Mouse (Mus musculus) olfactory bulb, adult 2 months (tissue): ENCODE data around the gene Morc4. TPM values are rescaled to one million over a fixed set of nuclear protein-coding genes. Genes with fewer than 3 reads are reported as not detected.

Source experiments
- H3K27ac ChIP-seq: fragments of 200-500 bp; 2 replicates; pipeline ENCODE4 v1.5.1; 2012; ENCODE audit warnings: low read depth, low read length; ENCODE audit not compliant: insufficient read depth
- H3K4me1 ChIP-seq: fragments of 200-500 bp; 2 replicates; pipeline ENCODE4 v1.6.1; 2012; ENCODE audit warnings: low read length; ENCODE audit not compliant: control insufficient read depth, insufficient read depth
- H3K4me3 ChIP-seq: fragments of 200-500 bp; 2 replicates; pipeline ENCODE4 v1.5.1; 2012; ENCODE audit warnings: mild to moderate bottlenecking, low read depth, low read length, moderate library complexity; ENCODE audit not compliant: insufficient read depth
- CTCF ChIP-seq: fragments of 200-500 bp; IDR thresholded peaks from 2 replicates; pipeline ENCODE4 v1.5.1; 2012; ENCODE audit warnings: low read depth, mild to moderate bottlenecking, low read length, moderate library complexity; ENCODE audit not compliant: insufficient read depth
- POLR2A ChIP-seq: fragments of 200-500 bp; IDR thresholded peaks from 2 replicates; pipeline ENCODE4 v1.6.1; 2012; ENCODE audit warnings: mild to moderate bottlenecking, low read depth, low read length, moderate library complexity; ENCODE audit not compliant: insufficient read depth
- WGBS: fragments of 180-500 bp; shearing (Covaris S2); methylation state at CpG from one replicate; pipeline ENCODE4 v1.1.7; 2018; 5-methylcytosine and 5-hydroxymethylcytosine counted together
- polyA plus RNA-seq: library from polyadenylated mRNA; stranded (reverse); fragments of >200 nt; gene quantifications from 2 replicates; pipeline ENCODE4 v1.2.4, GENCODE M21; 2012; ENCODE audit warnings: low replicate concordance; ENCODE audit not compliant: missing spikeins, insufficient read depth, insufficient read length

Morc4 gene
- polyA plus RNA-seq, 1 experiment = not detected

- no peak overlapping the region for H3K4me3 ChIP-seq
- H3K27ac ChIP-seq = no peak overlapping the region
- 0 out of 2 replicates have a peak, but pooled peaks cover 2% of the 10 kb centered on the region for H3K4me1 ChIP-seq
- no peak for TF ChIP-seq CTCF
- no peak for TF ChIP-seq POLR2A
- 72% methylated on average over 3 of the region's 3 CpGs for WGBS
Observed at GRCm38 (mm10) chrX:139812636-139813298, 58.7 kb downstream of the Morc4 start.

- no peak for TF ChIP-seq POLR2A
- WGBS = 68% methylated on average over 10 of the region's 10 CpGs
- 0 out of 2 replicates have a peak, but pooled peaks cover 2% of the 10 kb centered on the region for H3K4me1 ChIP-seq
- no peak overlapping the region for H3K27ac ChIP-seq
- no peak overlapping the region for H3K4me3 ChIP-seq
Observed at GRCm38 (mm10) chrX:139808501-139808900, 63.0 kb downstream of the Morc4 start.

GRCm38 (mm10) chrX:139808085-139808484, 63.4 kb downstream of the Morc4 start:
- no peak overlapping the region for H3K27ac ChIP-seq
- WGBS = 65% methylated on average over 4 of the region's 4 CpGs
- TF ChIP-seq CTCF (no peak), POLR2A (no peak)
- 0 out of 2 replicates have a peak, but pooled peaks cover 2% of the 10 kb centered on the region for H3K4me1 ChIP-seq
- H3K4me3 ChIP-seq = no peak overlapping the region

GRCm38 (mm10) chrX:139807391-139807790, 64.1 kb downstream of the Morc4 start:
- H3K4me1 ChIP-seq = 0 out of 2 replicates have a peak, but pooled peaks cover 2% of the 10 kb centered on the region
- no peak overlapping the region for H3K27ac ChIP-seq
- WGBS = 74% methylated on average over 2 of the region's 2 CpGs
- no peak for TF ChIP-seq CTCF
- no peak for TF ChIP-seq POLR2A
- H3K4me3 ChIP-seq = no peak overlapping the region

GRCm38 (mm10) chrX:139805918-139806317, 65.6 kb downstream of the Morc4 start:
- WGBS = 98% methylated on average over 4 of the region's 4 CpGs
- no peak overlapping the region for H3K27ac ChIP-seq
- TF ChIP-seq CTCF (no peak), POLR2A (no peak)
- H3K4me3 ChIP-seq = no peak overlapping the region
- H3K4me1 ChIP-seq = 0 out of 2 replicates have a peak, but pooled peaks cover 2% of the 10 kb centered on the region

GRCm38 (mm10) chrX:139803028-139803427, 68.4 kb downstream of the Morc4 start:
- WGBS = 81% methylated on average over 2 of the region's 2 CpGs
- H3K4me3 ChIP-seq = no peak overlapping the region

GRCm38 (mm10) chrX:139800406-139800878, 71.0 kb downstream of the Morc4 start, which contains the start of gene Cldn2:
TSS of gene Cldn2 (plus strand) at chrX:139800828.
- WGBS = 75% methylated on average over 8 of the region's 8 CpGs
- Histone ChIP-seq H3K4me3 (no peak within 1 kb of the TSS), H3K27ac (no peak within 1 kb of the TSS), H3K4me1 (no peaks in the 10 kb centered on the region)
- TF ChIP-seq POLR2A = no peak
- TF ChIP-seq CTCF = no peak

More at GRCm38 (mm10) chrX:139803028-139803427, 68.4 kb downstream of the Morc4 start:
- H3K27ac ChIP-seq = no peak overlapping the region
- no peaks in the 10 kb centered on the region for H3K4me1 ChIP-seq
- TF ChIP-seq POLR2A = no peak
- no peak for TF ChIP-seq CTCF

GRCm38 (mm10) chrX:139799953-139800352, 71.5 kb downstream of the Morc4 start:
- H3K27ac ChIP-seq = no peak overlapping the region
- no peaks in the 10 kb centered on the region for H3K4me1 ChIP-seq
- WGBS = 82% methylated on average over 3 of the region's 3 CpGs
- no peak for TF ChIP-seq POLR2A
- TF ChIP-seq CTCF = no peak
- no peak overlapping the region for H3K4me3 ChIP-seq

GRCm38 (mm10) chrX:139797875-139798274, 73.6 kb downstream of the Morc4 start:
- Histone ChIP-seq H3K4me3 (no peak overlapping the region), H3K4me1 (no peaks in the 10 kb centered on the region), H3K27ac (no peak overlapping the region)
- TF ChIP-seq CTCF (no peak), POLR2A (no peak)
- WGBS = 61% methylated on average over 9 of the region's 9 CpGs
